Mouse (Mus musculus) brain, embryonic 14.5 days (tissue): ENCODE data around the gene Nmnat2.

Experiments
- CTCF ChIP-seq: fragments of 200-500 bp; IDR thresholded peaks from 2 replicates; pipeline ENCODE4 v1.5.1; 2012; ENCODE audit warnings: inconsistent platforms, mild to moderate bottlenecking, moderate library complexity, borderline replicate concordance; ENCODE audit not compliant: insufficient read depth, insufficient read length; ENCODE audit errors: extremely low read depth
- POLR2A ChIP-seq: fragments of 200-500 bp; IDR thresholded peaks from 2 replicates; pipeline ENCODE4 v1.6.1; 2012; ENCODE audit warnings: mild to moderate bottlenecking, inconsistent platforms, borderline replicate concordance; ENCODE audit not compliant: poor library complexity, insufficient read depth, insufficient read length, severe bottlenecking; ENCODE audit errors: extremely low read depth

- TF ChIP-seq CTCF (no peak), POLR2A (no peak)
Measured at GRCm38 (mm10) chr1:153155364-153155763, 200.6 kb downstream of the Nmnat2 start.
